Mouse (Mus musculus): ENCODE measurements around the gene Tspan15. TPM values are rescaled to one million over a fixed set of nuclear protein-coding genes. Genes with fewer than 3 reads are reported as not detected.

Tspan15 gene
- total and polyA plus RNA-seq, 3 experiments: 1.5 to 10.2 (median 1.9) TPM

GRCm38 (mm10) chr10:62138040-62138439 lies 93.0 kb downstream of the Tspan15 start:
- TF ChIP-seq CTCF (IDR thresholded peaks at IDR 0.05; ENCODE audit: low read depth, low read length) (no peak), TAL1 (conservative IDR thresholded peaks at IDR 0.05; ENCODE audit: low read depth, low read length) (no peak), POLR2AphosphoS5 (IDR thresholded peaks at IDR 0.05; ENCODE audit: insufficient replicate concordance, low read depth, low read length) (no peak), GATA2 (IDR thresholded peaks at IDR 0.05; ENCODE audit: borderline replicate concordance, low read depth, low read length) (no peak), GATA1 (IDR thresholded peaks at IDR 0.05; ENCODE audit: borderline replicate concordance, low read length) (no peak)
- Histone ChIP-seq H3K4me3 (ENCODE audit: low read depth, low read length) (no peak overlapping the region), H3K9me3 (replicated peaks) (no peaks in the 10 kb centered on the region), H3K27me3 (ENCODE audit: insufficient read depth, low read length) (peaks cover 11% of the 10 kb centered on the region), H3K36me3 (replicated peaks) (no peaks in the 10 kb centered on the region), H3K4me1 (ENCODE audit: insufficient read depth, low read depth, low read length) (no peaks in the 10 kb centered on the region)
- ATAC-seq (ENCODE audit: extremely low read depth, insufficient number of reproducible peaks, low FRiP score, poor library complexity, severe bottlenecking) (no peak), DNase-seq (ENCODE audit: low spot score) (no peak)

GRCm38 (mm10) chr10:62137150-62137549 lies 93.9 kb downstream of the Tspan15 start:
- Histone ChIP-seq H3K36me3 (replicated peaks) (no peaks in the 10 kb centered on the region), H3K4me1 (ENCODE audit: insufficient read depth, low read depth, low read length) (no peaks in the 10 kb centered on the region), H3K9me3 (replicated peaks) (no peaks in the 10 kb centered on the region), H3K27me3 (ENCODE audit: insufficient read depth, low read length) (peaks cover 15% of the 10 kb centered on the region), H3K4me3 (ENCODE audit: low read depth, low read length) (no peak overlapping the region)
- ATAC-seq (ENCODE audit: extremely low read depth, insufficient number of reproducible peaks, low FRiP score, poor library complexity, severe bottlenecking) (no peak), DNase-seq (ENCODE audit: low spot score) (no peak)
- TF ChIP-seq CTCF (IDR thresholded peaks at IDR 0.05; ENCODE audit: low read depth, low read length) (no peak), POLR2AphosphoS5 (IDR thresholded peaks at IDR 0.05; ENCODE audit: insufficient replicate concordance, low read depth, low read length) (no peak), GATA1 (IDR thresholded peaks at IDR 0.05; ENCODE audit: borderline replicate concordance, low read length) (no peak), GATA2 (IDR thresholded peaks at IDR 0.05; ENCODE audit: borderline replicate concordance, low read depth, low read length) (no peak), TAL1 (conservative IDR thresholded peaks at IDR 0.05; ENCODE audit: low read depth, low read length) (no peak)

GRCm38 (mm10) chr10:62135696-62136470 lies 95.2 kb downstream of the Tspan15 start:
- H3K36me3 ChIP-seq (replicated peaks): no peaks in the 10 kb centered on the region
- no peaks in the 10 kb centered on the region for H3K9me3 ChIP-seq (replicated peaks)
- TF ChIP-seq GATA1 (IDR thresholded peaks at IDR 0.05; ENCODE audit: borderline replicate concordance, low read length): no peak
- no peak for TF ChIP-seq TAL1 (conservative IDR thresholded peaks at IDR 0.05; ENCODE audit: low read depth, low read length)
- no peak for TF ChIP-seq GATA2 (IDR thresholded peaks at IDR 0.05; ENCODE audit: borderline replicate concordance, low read depth, low read length)
- TF ChIP-seq CTCF (IDR thresholded peaks at IDR 0.05; ENCODE audit: low read depth, low read length): no peak
- H3K4me1 ChIP-seq (ENCODE audit: insufficient read depth, low read depth, low read length): no peaks in the 10 kb centered on the region
- ATAC-seq (ENCODE audit: extremely low read depth, insufficient number of reproducible peaks, low FRiP score, poor library complexity, severe bottlenecking) (no peak), DNase-seq (ENCODE audit: low spot score) (no peak)
- peaks cover 15% of the 10 kb centered on the region for H3K27me3 ChIP-seq (ENCODE audit: insufficient read depth, low read length)
- H3K4me3 ChIP-seq (ENCODE audit: low read depth, low read length): no peak overlapping the region

Other genes starting within 250 kb of the Tspan15 start
- gene Neurog3, start 98.2 kb downstream of the Tspan15 start, total RNA-seq (2014; fragmentation: Nextera tagmentation): not detected in 2 replicates
- gene Neurog3, start 98.2 kb downstream of the Tspan15 start, total RNA-seq (2017): not detected in 2 replicates
- gene Neurog3, start 98.2 kb downstream of the Tspan15 start, polyA plus RNA-seq (2012): not detected in 2 replicates
- gene Fam241b, start 87.3 kb downstream of the Tspan15 start, total RNA-seq (2014; fragmentation: Nextera tagmentation): 2.0 and 3.2 TPM in 2 replicates
- 13.2 and 14.2 TPM in 2 replicates for gene Fam241b, start 87.3 kb downstream of the Tspan15 start, total RNA-seq (2017)
- gene Fam241b, start 87.3 kb downstream of the Tspan15 start, polyA plus RNA-seq (2012): 9.3 and 10.0 TPM in 2 replicates
- 0.45 TPM in 1 of 2 replicates, not detected in the other for gene Tacr2, start 21.2 kb upstream of the Tspan15 start, total RNA-seq (2014; fragmentation: Nextera tagmentation)
- 0.06 TPM in 1 of 2 replicates, not detected in the other for gene Tacr2, start 21.2 kb upstream of the Tspan15 start, total RNA-seq (2017)
- gene Tacr2, start 21.2 kb upstream of the Tspan15 start, polyA plus RNA-seq (2012): 0.03 TPM in 1 of 2 replicates, not detected in the other
- gene Hk1, start 148.7 kb upstream of the Tspan15 start, total RNA-seq (2014; fragmentation: Nextera tagmentation): 116 and 119 TPM in 2 replicates
- 205 and 245 TPM in 2 replicates for gene Hk1, start 148.7 kb upstream of the Tspan15 start, total RNA-seq (2017)
- 444 and 447 TPM in 2 replicates for gene Hk1, start 148.7 kb upstream of the Tspan15 start, polyA plus RNA-seq (2012)
- gene Hkdc1, start 191.2 kb upstream of the Tspan15 start, total RNA-seq (2014; fragmentation: Nextera tagmentation): not detected in 2 replicates
- gene Hkdc1, start 191.2 kb upstream of the Tspan15 start, total RNA-seq (2017): 0.05 and 0.06 TPM in 2 replicates
- 0.02 TPM in 1 of 2 replicates, not detected in the other for gene Hkdc1, start 191.2 kb upstream of the Tspan15 start, polyA plus RNA-seq (2012)
- 0.39 TPM in 1 of 2 replicates, not detected in the other for gene 4930507D05Rik, start 218.2 kb upstream of the Tspan15 start, total RNA-seq (2014; fragmentation: Nextera tagmentation)
- 0.27 and 0.29 TPM in 2 replicates for gene 4930507D05Rik, start 218.2 kb upstream of the Tspan15 start, total RNA-seq (2017)
- gene 4930507D05Rik, start 218.2 kb upstream of the Tspan15 start, polyA plus RNA-seq (2012): 0.07 and 0.19 TPM in 2 replicates
- gene Supv3l1, start 218.5 kb upstream of the Tspan15 start, total RNA-seq (2014; fragmentation: Nextera tagmentation): 24.1 and 34.2 TPM in 2 replicates
- 26.4 and 27.0 TPM in 2 replicates for gene Supv3l1, start 218.5 kb upstream of the Tspan15 start, total RNA-seq (2017)
- gene Supv3l1, start 218.5 kb upstream of the Tspan15 start, polyA plus RNA-seq (2012): 14.2 and 23.0 TPM in 2 replicates